Mouse (Mus musculus) olfactory bulb, adult 2 months (tissue): ENCODE results near the gene Gdi2. TPM values are rescaled to one million over a fixed set of nuclear protein-coding genes. Genes with fewer than 3 reads are reported as not detected.
A peak's percentile ranks its signal among the peaks of the same experiment; 100 is the strongest.

Experiments used
- H3K27ac ChIP-seq: fragments of 200-500 bp; 2 replicates; pipeline ENCODE4 v1.5.1; 2012; ENCODE audit warnings: low read depth, low read length; ENCODE audit not compliant: insufficient read depth
- H3K4me1 ChIP-seq: fragments of 200-500 bp; 2 replicates; pipeline ENCODE4 v1.6.1; 2012; ENCODE audit warnings: low read length; ENCODE audit not compliant: control insufficient read depth, insufficient read depth
- H3K4me3 ChIP-seq: fragments of 200-500 bp; 2 replicates; pipeline ENCODE4 v1.5.1; 2012; ENCODE audit warnings: mild to moderate bottlenecking, low read depth, low read length, moderate library complexity; ENCODE audit not compliant: insufficient read depth
- CTCF ChIP-seq: fragments of 200-500 bp; IDR thresholded peaks from 2 replicates; pipeline ENCODE4 v1.5.1; 2012; ENCODE audit warnings: low read depth, mild to moderate bottlenecking, low read length, moderate library complexity; ENCODE audit not compliant: insufficient read depth
- POLR2A ChIP-seq: fragments of 200-500 bp; IDR thresholded peaks from 2 replicates; pipeline ENCODE4 v1.6.1; 2012; ENCODE audit warnings: mild to moderate bottlenecking, low read depth, low read length, moderate library complexity; ENCODE audit not compliant: insufficient read depth
- WGBS: fragments of 180-500 bp; shearing (Covaris S2); methylation state at CpG from one replicate; pipeline ENCODE4 v1.1.7; 2018; 5-methylcytosine and 5-hydroxymethylcytosine counted together
- polyA plus RNA-seq: library from polyadenylated mRNA; stranded (reverse); fragments of >200 nt; gene quantifications from 2 replicates; pipeline ENCODE4 v1.2.4, GENCODE M21; 2012; ENCODE audit warnings: low replicate concordance; ENCODE audit not compliant: missing spikeins, insufficient read depth, insufficient read length

Gene Gdi2
- polyA plus RNA-seq, 1 experiment: 527 TPM

GRCm38 (mm10) chr13:3596232-3596631, 58.4 kb downstream of the Gdi2 start:
- Histone ChIP-seq H3K4me1 (no peaks in the 10 kb centered on the region), H3K27ac (no peak overlapping the region), H3K4me3 (no peak overlapping the region)
- TF ChIP-seq POLR2A: no peak
- WGBS: 94% methylated on average over 6 of the region's 6 CpGs

GRCm38 (mm10) chr13:3609780-3610117, 71.9 kb downstream of the Gdi2 start:
- no peak overlapping the region for H3K27ac ChIP-seq
- TF ChIP-seq CTCF (no peak), POLR2A (no peak)
- 18% methylated on average over 8 of the region's 8 CpGs for WGBS
- H3K4me3 ChIP-seq: peak overlapping the region; percentile 92
- H3K4me1 ChIP-seq: no peaks in the 10 kb centered on the region

- Histone ChIP-seq H3K4me1 (no peaks in the 10 kb centered on the region), H3K27ac (peak overlapping the region; percentile 70; the same call in 1 of the 2 replicates), H3K4me3 (peak overlapping the region; percentile 92)
- TF ChIP-seq POLR2A (no peak), CTCF (no peak)
- under 1% methylated on average over 50 of the region's 50 CpGs for WGBS
These were observed 72.4 kb downstream of the Gdi2 start for GRCm38 (mm10) chr13:3610118-3610794.

GRCm38 (mm10) chr13:3610795-3611438, 73.1 kb downstream of the Gdi2 start, which contains the start of gene Fam208b:
Gene Fam208b, minus strand, starts transcription at chr13:3611108.
- WGBS: under 1% methylated on average over 58 of the region's 58 CpGs
- Histone ChIP-seq H3K27ac (peak within 1 kb of the TSS; percentile 70; the same call in 1 of the 2 replicates), H3K4me3 (peak within 1 kb of the TSS; percentile 92), H3K4me1 (no peaks in the 10 kb centered on the region)
- TF ChIP-seq CTCF (no peak), POLR2A (peak; percentile 60)

Other genes with a start within 250 kb of the Gdi2 start
- 115 TPM in 1 of 2 replicates, not detected in the other for gene Fam208b, start 73.0 kb downstream of the Gdi2 start, polyA plus RNA-seq
- gene Asb13, start 96.0 kb downstream of the Gdi2 start, polyA plus RNA-seq: not detected in 2 replicates